Mouse (Mus musculus): ENCODE measurements at regions not wholly inside any gene's neighbourhood (a gene's known extent, or its start where the extent isn't known, plus 50 kb on each side); places are given as distances from the start of the nearest gene placed in this dataset.

DNA sequence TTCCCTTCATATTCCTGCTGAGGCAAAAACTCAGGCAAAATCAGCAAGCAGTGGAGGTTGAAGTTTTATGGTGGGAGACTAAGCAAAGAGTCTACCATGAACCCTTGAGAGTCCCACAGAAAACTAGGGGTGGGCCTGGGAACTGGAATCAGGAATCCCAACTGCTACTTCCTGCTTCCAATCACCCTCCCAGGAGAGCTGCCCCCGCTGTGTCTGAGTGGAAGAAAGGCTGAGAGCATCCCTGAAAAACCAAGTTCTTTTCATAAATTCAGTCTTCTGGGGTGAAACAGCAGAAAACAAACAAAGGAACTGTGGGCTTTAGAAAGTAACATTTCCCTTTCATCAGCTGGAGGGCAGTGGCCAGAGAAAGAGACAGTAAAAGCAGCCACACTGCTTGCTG lies 445.0 kb downstream of the Gsdmc2 start:
- TF ChIP-seq CTCF (IDR thresholded peaks at IDR 0.05) (no peak), POLR2A (IDR thresholded peaks at IDR 0.05; ENCODE audit: insufficient read depth, low read depth, low read length) (no peak)

All from heart, adult 2 months (tissue).